ENCODE assay signal across 21 mouse cellular contexts in the genomic region with DNA sequence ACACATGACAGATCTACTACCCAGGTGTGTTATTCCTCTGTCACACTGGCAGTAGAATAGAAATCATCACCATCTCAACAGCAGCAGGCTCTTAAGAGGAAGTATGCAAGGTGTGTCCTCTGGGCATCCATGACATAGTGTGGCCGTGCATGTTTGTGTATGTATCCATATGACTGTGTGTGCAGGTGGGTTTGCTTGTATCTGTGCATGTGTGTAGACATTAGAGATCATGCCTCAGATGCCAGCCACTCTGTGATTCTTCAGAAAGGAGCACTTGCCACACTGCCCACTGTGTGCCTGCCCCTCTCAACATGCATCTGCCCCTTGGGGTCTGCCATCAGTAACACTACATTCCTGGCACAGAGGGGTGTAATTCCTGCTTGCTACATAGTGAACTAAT.
DNase-seq lines count a peak whose midpoint lies in the region; ATAC-seq lines count a peak whose summit lies in the region.
"Had no signal": no experiment of that assay in that cellular context is flagged by ENCODE, and none has a peak within 500 bp of the region (broad histone marks: within the 10 kb centered on the region; RNA-seq: fewer than 3 reads in every experiment).

No protein-coding gene starts in this region.

- H3K9ac ChIP-seq in heart, embryonic 11.5 days (ENCODE audit: low read depth, low read length), result no peak overlapping the region
- no peak overlapping the region for H3K9ac ChIP-seq in midbrain, embryonic 14.5 days (replicated peaks; ENCODE audit: low read length)

- no peak for ATAC-seq in heart, embryonic 11.5 days (replicated peaks; ENCODE audit: insufficient number of reproducible peaks, low FRiP score, low TSS enrichment)
- ATAC-seq in megakaryocyte, adult 5-6 weeks (ENCODE audit: poor library complexity, severe bottlenecking), result no peak
- ATAC-seq in midbrain, embryonic 14.5 days (ENCODE audit: low FRiP score, low TSS enrichment), result no peak
- ATAC-seq: activated CD4-positive, CD25-positive, alpha-beta regulatory T cell, adult 4 months; CD4-positive, CD25-positive, alpha-beta regulatory T cell, adult 4 months; Patski had no signal

- H3K36me3 ChIP-seq in heart, embryonic 10.5 days, result no peaks in the 10 kb centered on the region
- no peaks in the 10 kb centered on the region for H3K36me3 ChIP-seq in heart, embryonic 11.5 days (ENCODE audit: control insufficient read depth, insufficient read depth, low read length)
- no peaks in the 10 kb centered on the region for H3K36me3 ChIP-seq in megakaryocyte, embryonic 14.5 days (replicated peaks; ENCODE audit: low read length)
- no peaks in the 10 kb centered on the region for H3K36me3 ChIP-seq in midbrain, embryonic 10.5 days
- no peaks in the 10 kb centered on the region for H3K36me3 ChIP-seq in midbrain, embryonic 14.5 days (ENCODE audit: control insufficient read depth, insufficient read depth, low read length)
- H3K36me3 ChIP-seq: G1E had no signal

- 100% methylated on average over 1 of the region's 1 CpGs for WGBS in heart, embryonic 10.5 days
- WGBS in heart, embryonic 11.5 days (ENCODE audit: insufficient replicate concordance), result 80% methylated on average over 1 of the region's 1 CpGs
- WGBS in midbrain, embryonic 10.5 days, result 87% methylated on average over 1 of the region's 1 CpGs
- 97% methylated on average over 1 of the region's 1 CpGs for WGBS in midbrain, embryonic 14.5 days

- no peak overlapping the region for H3K4me2 ChIP-seq in heart, embryonic 11.5 days
- H3K4me2 ChIP-seq in midbrain, embryonic 14.5 days (ENCODE audit: low read length), result no peak overlapping the region

- no peak overlapping the region for H3K27ac ChIP-seq in heart, embryonic 10.5 days
- H3K27ac ChIP-seq in heart, embryonic 11.5 days (ENCODE audit: low read depth, low read length), result no peak overlapping the region
- peak overlapping the region; percentile 46; the same call in 1 of the 2 replicates for H3K27ac ChIP-seq in midbrain, embryonic 10.5 days (replicated peaks)
- no peak overlapping the region for H3K27ac ChIP-seq in midbrain, embryonic 14.5 days (replicated peaks; ENCODE audit: low read depth, low read length)

- H3K27me3 ChIP-seq in heart, embryonic 10.5 days (ENCODE audit: insufficient read depth, poor library complexity, severe bottlenecking), result peaks cover 12% of the 10 kb centered on the region; the same call in 1 of the 2 replicates
- no peaks in the 10 kb centered on the region for H3K27me3 ChIP-seq in heart, embryonic 11.5 days (ENCODE audit: control insufficient read depth, insufficient read depth, low read length)
- H3K27me3 ChIP-seq in megakaryocyte, embryonic 14.5 days (replicated peaks), result peaks cover 7% of the 10 kb centered on the region
- H3K27me3 ChIP-seq in midbrain, embryonic 10.5 days (ENCODE audit: low read depth, poor library complexity, severe bottlenecking), result peaks cover 71% of the 10 kb centered on the region
- peaks cover 7% of the 10 kb centered on the region; the same call in 1 of the 2 replicates for H3K27me3 ChIP-seq in midbrain, embryonic 14.5 days (ENCODE audit: control insufficient read depth, insufficient read depth, low read length)

- peaks cover 12% of the 10 kb centered on the region; the same call in 1 of the 2 replicates for H3K4me1 ChIP-seq in heart, embryonic 10.5 days
- peaks cover 11% of the 10 kb centered on the region for H3K4me1 ChIP-seq in heart, embryonic 11.5 days (ENCODE audit: control insufficient read depth, insufficient read depth, low read length)
- no peaks in the 10 kb centered on the region for H3K4me1 ChIP-seq in megakaryocyte, embryonic 14.5 days
- peaks cover 41% of the 10 kb centered on the region for H3K4me1 ChIP-seq in midbrain, embryonic 10.5 days
- peaks cover 6% of the 10 kb centered on the region for H3K4me1 ChIP-seq in midbrain, embryonic 14.5 days (ENCODE audit: control insufficient read depth, insufficient read depth, low read length)

- no peaks in the 10 kb centered on the region for H3K9me3 ChIP-seq in heart, embryonic 10.5 days
- H3K9me3 ChIP-seq in heart, embryonic 11.5 days (replicated peaks; ENCODE audit: control insufficient read depth, low read length), result no peaks in the 10 kb centered on the region
- H3K9me3 ChIP-seq in megakaryocyte, embryonic 14.5 days, result peaks cover 15% of the 10 kb centered on the region
- no peaks in the 10 kb centered on the region for H3K9me3 ChIP-seq in midbrain, embryonic 10.5 days (replicated peaks)
- H3K9me3 ChIP-seq in midbrain, embryonic 14.5 days (ENCODE audit: control insufficient read depth, low read length), result no peaks in the 10 kb centered on the region

- peak; percentile 73 for DNase-seq in heart, adult 11 months
- DNase-seq in heart, adult 18-20 months, result no peak
- DNase-seq in heart, embryonic 10.5 days (ENCODE audit: low spot score), result peak; percentile 57
- DNase-seq in midbrain, embryonic 10.5 days (ENCODE audit: low spot score), result no peak
- DNase-seq in midbrain, embryonic 14.5 days, result no peak
- DNase-seq: adrenal gland, adult 2 months; adrenal gland, adult 8-10 months; adrenal gland, postnatal 10 days; adrenal gland, postnatal 14 days; adrenal gland, postnatal 25 days; adrenal gland, postnatal 36 days; B cell, adult 2 months; cerebellum, adult 11 months; cerebellum, adult 11-12 months had no signal

- no peak overlapping the region for H3K4me3 ChIP-seq in heart, embryonic 10.5 days
- no peak overlapping the region for H3K4me3 ChIP-seq in heart, embryonic 11.5 days (ENCODE audit: low read depth, low read length)
- peak overlapping the region; percentile 38 for H3K4me3 ChIP-seq in megakaryocyte, embryonic 14.5 days (replicated peaks)
- no peak overlapping the region for H3K4me3 ChIP-seq in midbrain, embryonic 10.5 days
- no peak overlapping the region for H3K4me3 ChIP-seq in midbrain, embryonic 14.5 days (replicated peaks; ENCODE audit: low read depth, low read length)

Comparison
In these comparisons a context has a peak if more than half of its experiments do, and no peak if none do; other contexts are left out.
1. DNase-seq: peak in heart, adult 11 months (single experiment) and heart, embryonic 10.5 days (single experiment); none in heart, adult 18-20 months (0 of 2), midbrain, embryonic 10.5 days (single experiment) and midbrain, embryonic 14.5 days (single experiment).